Mouse (Mus musculus): ENCODE data around the gene Cers2. TPM values are rescaled to one million over a fixed set of nuclear protein-coding genes. Genes with fewer than 3 reads are reported as not detected.

Gene Cers2
- 109 and 111 TPM in 2 replicates for polyA plus RNA-seq (2016; fragmentation: Nextera tagmentation; extraction: Ambion mirVana)

GRCm38 (mm10) chr3:95314486-95315093 lies at the start of gene Cers2:
TSS of gene Cers2 (plus strand) at chr3:95314791.
- Histone ChIP-seq H3K9me3 (no peaks in the 10 kb centered on the region), H3K4me3 (replicated peaks) (peak within 1 kb of the TSS; percentile 91), H3K9ac (peak within 1 kb of the TSS; percentile 96), H3K27me3 (no peaks in the 10 kb centered on the region), H3K4me1 (peaks cover 36% of the 10 kb centered on the region), H3K27ac (peak within 1 kb of the TSS; percentile 96), H3K4me2 (peak within 1 kb of the TSS; percentile 76), H3K36me3 (replicated peaks) (no peaks in the 10 kb centered on the region)
- no peak for ATAC-seq (ENCODE audit: low FRiP score)
- WGBS = 3% methylated on average over 25 of the region's 27 CpGs

- Histone ChIP-seq H3K4me3 (replicated peaks) (no peak overlapping the region), H3K36me3 (replicated peaks) (peaks cover 55% of the 10 kb centered on the region)
Measured at GRCm38 (mm10) chr3:95266052-95266451, 48.5 kb upstream of the Cers2 start.

GRCm38 (mm10) chr3:95267855-95268254 lies 46.7 kb upstream of the Cers2 start:
- ATAC-seq (ENCODE audit: low FRiP score) = no peak
- no peak overlapping the region for H3K9ac ChIP-seq
- no peaks in the 10 kb centered on the region for H3K4me1 ChIP-seq
- no peak overlapping the region for H3K27ac ChIP-seq
- H3K4me2 ChIP-seq = no peak overlapping the region
- no peak overlapping the region for H3K4me3 ChIP-seq (replicated peaks)
- peaks cover 39% of the 10 kb centered on the region for H3K36me3 ChIP-seq (replicated peaks)
- H3K27me3 ChIP-seq = no peaks in the 10 kb centered on the region
- H3K9me3 ChIP-seq = no peaks in the 10 kb centered on the region

More at GRCm38 (mm10) chr3:95266052-95266451, 48.5 kb upstream of the Cers2 start:
- Histone ChIP-seq H3K4me1 (no peaks in the 10 kb centered on the region), H3K9ac (no peak overlapping the region), H3K27me3 (no peaks in the 10 kb centered on the region), H3K4me2 (no peak overlapping the region), H3K27ac (no peak overlapping the region), H3K9me3 (no peaks in the 10 kb centered on the region)
- no peak for ATAC-seq (ENCODE audit: low FRiP score)
- 94% methylated on average over 3 of the region's 3 CpGs for WGBS

- Histone ChIP-seq H3K9me3 (no peaks in the 10 kb centered on the region), H3K4me1 (no peaks in the 10 kb centered on the region), H3K4me3 (replicated peaks) (no peak overlapping the region), H3K36me3 (replicated peaks) (peaks cover 25% of the 10 kb centered on the region), H3K27ac (no peak overlapping the region), H3K9ac (no peak overlapping the region), H3K4me2 (no peak overlapping the region), H3K27me3 (no peaks in the 10 kb centered on the region)
- no peak for ATAC-seq (ENCODE audit: low FRiP score)
- WGBS = 87% methylated on average over 5 of the region's 5 CpGs
Measured at GRCm38 (mm10) chr3:95269789-95270188, 44.8 kb upstream of the Cers2 start.

- peaks cover 19% of the 10 kb centered on the region for H3K36me3 ChIP-seq (replicated peaks)
- H3K4me3 ChIP-seq (replicated peaks) = no peak overlapping the region
- 84% methylated on average over 12 of the region's 12 CpGs for WGBS
- no peaks in the 10 kb centered on the region for H3K4me1 ChIP-seq
- H3K9me3 ChIP-seq = no peaks in the 10 kb centered on the region
- H3K4me2 ChIP-seq = no peak overlapping the region
- no peak overlapping the region for H3K27ac ChIP-seq
- H3K9ac ChIP-seq = no peak overlapping the region
- no peak for ATAC-seq (ENCODE audit: low FRiP score)
- H3K27me3 ChIP-seq = no peaks in the 10 kb centered on the region
Measured at GRCm38 (mm10) chr3:95270766-95271364, 43.7 kb upstream of the Cers2 start.

- H3K9me3 ChIP-seq = no peaks in the 10 kb centered on the region
- WGBS = 96% methylated on average over 5 of the region's 5 CpGs
- ATAC-seq (ENCODE audit: low FRiP score) = no peak
Measured at GRCm38 (mm10) chr3:95273471-95273870, 41.1 kb upstream of the Cers2 start.

GRCm38 (mm10) chr3:95274453-95274852 lies 40.1 kb upstream of the Cers2 start:
- Histone ChIP-seq H3K9me3 (no peaks in the 10 kb centered on the region), H3K4me2 (no peak overlapping the region), H3K27me3 (no peaks in the 10 kb centered on the region), H3K4me1 (no peaks in the 10 kb centered on the region), H3K36me3 (replicated peaks) (peaks cover 4% of the 10 kb centered on the region; the same call in 1 of the 2 replicates), H3K9ac (no peak overlapping the region), H3K27ac (no peak overlapping the region), H3K4me3 (replicated peaks) (no peak overlapping the region)
- ATAC-seq (ENCODE audit: low FRiP score) = no peak
- WGBS = 91% methylated on average over 4 of the region's 4 CpGs

More at GRCm38 (mm10) chr3:95273471-95273870, 41.1 kb upstream of the Cers2 start:
- H3K4me3 ChIP-seq (replicated peaks) = no peak overlapping the region
- H3K4me1 ChIP-seq = no peaks in the 10 kb centered on the region
- H3K27ac ChIP-seq = no peak overlapping the region
- no peak overlapping the region for H3K4me2 ChIP-seq
- H3K9ac ChIP-seq = no peak overlapping the region
- peaks cover 4% of the 10 kb centered on the region; the same call in 1 of the 2 replicates for H3K36me3 ChIP-seq (replicated peaks)
- no peaks in the 10 kb centered on the region for H3K27me3 ChIP-seq

GRCm38 (mm10) chr3:95275161-95275560 lies 39.4 kb upstream of the Cers2 start:
- Histone ChIP-seq H3K4me2 (no peak overlapping the region), H3K36me3 (replicated peaks) (peaks cover 4% of the 10 kb centered on the region; the same call in 1 of the 2 replicates), H3K4me1 (no peaks in the 10 kb centered on the region), H3K27me3 (no peaks in the 10 kb centered on the region), H3K27ac (no peak overlapping the region), H3K9ac (no peak overlapping the region), H3K9me3 (no peaks in the 10 kb centered on the region), H3K4me3 (replicated peaks) (no peak overlapping the region)
- 82% methylated on average over 6 of the region's 6 CpGs for WGBS
- no peak for ATAC-seq (ENCODE audit: low FRiP score)

GRCm38 (mm10) chr3:95276428-95276934 lies 38.1 kb upstream of the Cers2 start:
- H3K4me1 ChIP-seq = peaks cover 4% of the 10 kb centered on the region
- no peak overlapping the region for H3K27ac ChIP-seq
- peaks cover 4% of the 10 kb centered on the region; the same call in 1 of the 2 replicates for H3K36me3 ChIP-seq (replicated peaks)
- no peak for ATAC-seq (ENCODE audit: low FRiP score)
- no peak overlapping the region for H3K9ac ChIP-seq
- H3K27me3 ChIP-seq = no peaks in the 10 kb centered on the region
- H3K4me2 ChIP-seq = no peak overlapping the region
- 80% methylated on average over 5 of the region's 5 CpGs for WGBS
- no peaks in the 10 kb centered on the region for H3K9me3 ChIP-seq
- no peak overlapping the region for H3K4me3 ChIP-seq (replicated peaks)

- peaks cover 5% of the 10 kb centered on the region for H3K4me1 ChIP-seq
Measured at GRCm38 (mm10) chr3:95277149-95277551, 37.4 kb upstream of the Cers2 start.

GRCm38 (mm10) chr3:95280747-95281146 lies 33.8 kb upstream of the Cers2 start:
- WGBS = 35% methylated on average over 8 of the region's 8 CpGs
- H3K9ac ChIP-seq = peak overlapping the region; percentile 75; the same call in 1 of the 2 replicates
- H3K4me2 ChIP-seq = peak overlapping the region; percentile 74
- H3K9me3 ChIP-seq = no peaks in the 10 kb centered on the region
- peak overlapping the region; percentile 70 for H3K4me3 ChIP-seq (replicated peaks)
- no peaks in the 10 kb centered on the region for H3K27me3 ChIP-seq
- H3K27ac ChIP-seq = peak overlapping the region; percentile 4
- ATAC-seq (ENCODE audit: low FRiP score) = no peak
- no peaks in the 10 kb centered on the region; the same call in 1 of the 2 replicates for H3K36me3 ChIP-seq (replicated peaks)
- peaks cover 19% of the 10 kb centered on the region for H3K4me1 ChIP-seq

More at GRCm38 (mm10) chr3:95277149-95277551, 37.4 kb upstream of the Cers2 start:
- 93% methylated on average over 1 of the region's 1 CpGs for WGBS
- Histone ChIP-seq H3K4me2 (no peak overlapping the region), H3K4me3 (replicated peaks) (no peak overlapping the region), H3K36me3 (replicated peaks) (peaks cover 4% of the 10 kb centered on the region; the same call in 1 of the 2 replicates), H3K9ac (no peak overlapping the region), H3K9me3 (no peaks in the 10 kb centered on the region), H3K27me3 (no peaks in the 10 kb centered on the region), H3K27ac (no peak overlapping the region)
- no peak for ATAC-seq (ENCODE audit: low FRiP score)

- under 1% methylated on average over 53 of the region's 53 CpGs for WGBS
- Histone ChIP-seq H3K4me1 (peaks cover 19% of the 10 kb centered on the region), H3K9ac (peak within 1 kb of the TSS; percentile 76), H3K27me3 (no peaks in the 10 kb centered on the region), H3K36me3 (replicated peaks) (no peaks in the 10 kb centered on the region; the same call in 1 of the 2 replicates), H3K9me3 (no peaks in the 10 kb centered on the region), H3K27ac (peak within 1 kb of the TSS; percentile 95), H3K4me3 (replicated peaks) (peak within 1 kb of the TSS; percentile 70), H3K4me2 (peak within 1 kb of the TSS; percentile 74)
- ATAC-seq (ENCODE audit: low FRiP score) = peak; percentile 94
Measured at GRCm38 (mm10) chr3:95281216-95282126, 33.1 kb upstream of the Cers2 start, which contains the start of the genes Mindy1 and Prune1. TSS of gene Mindy1 (plus strand) at chr3:95281345. TSS of gene Prune1 (minus strand) at chr3:95282076.

Measured in forebrain, embryonic 12.5 days (tissue).